Mouse (Mus musculus) gastrocnemius, adult 8-10 months (tissue): ENCODE data around the gene Tuba1a. TPM values are rescaled to one million over a fixed set of nuclear protein-coding genes. Genes with fewer than 3 reads are reported as not detected.
"Not testable (repeated sequence)": the region's sequence is repeated elsewhere in the genome, so short reads cannot be mapped to it uniquely, and the experiment has no call there.

ENCODE experiments used
- DNase-seq, 2 experiments: peaks; one replicate each; pipeline ENCODE4 v3.0.0; 2022; ENCODE audit warnings: low spot score in 2 of 2
- total RNA-seq, 4 experiments: library from RNA; stranded (reverse); gene quantifications; 2 replicates each; pipeline ENCODE4 v1.2.4; 2022

Tuba1a gene
- total RNA-seq, 4 experiments from 2014 or later = 12.6 to 24.0 (median 18.4) TPM

DNA sequence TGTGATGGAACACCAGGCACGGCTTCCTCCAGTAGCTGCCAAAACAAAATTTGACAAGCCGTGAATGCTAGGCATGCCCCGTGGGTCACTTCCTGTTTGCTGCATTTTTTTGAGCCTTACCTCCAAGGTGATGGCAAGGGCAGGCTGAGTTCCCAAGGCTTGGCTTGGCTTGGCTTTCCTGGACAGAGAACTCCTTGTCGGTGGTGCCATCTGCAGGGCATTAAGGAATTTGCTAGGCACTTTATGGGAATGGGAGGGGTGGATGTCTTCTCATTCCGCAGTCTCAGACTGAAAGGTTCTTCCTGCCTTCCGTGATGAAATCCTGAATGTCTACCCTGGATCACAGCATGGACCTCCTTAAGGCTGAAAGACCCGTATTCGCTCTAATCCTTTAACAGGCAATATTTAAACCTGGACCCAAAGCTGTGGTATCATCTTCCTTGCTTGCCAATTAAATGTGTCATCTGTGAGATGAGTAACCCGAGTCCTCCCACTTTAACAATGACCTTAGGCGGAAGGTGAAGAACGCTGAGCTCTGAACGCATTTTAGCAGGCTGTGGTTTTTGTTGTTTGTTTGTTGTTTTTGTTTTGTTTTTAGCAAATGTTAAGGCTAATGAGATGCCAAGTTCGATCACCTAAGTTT lies 24.8 kb downstream of the Tuba1a start:
- DNase-seq = peak; percentile 41 to 53

DNA sequence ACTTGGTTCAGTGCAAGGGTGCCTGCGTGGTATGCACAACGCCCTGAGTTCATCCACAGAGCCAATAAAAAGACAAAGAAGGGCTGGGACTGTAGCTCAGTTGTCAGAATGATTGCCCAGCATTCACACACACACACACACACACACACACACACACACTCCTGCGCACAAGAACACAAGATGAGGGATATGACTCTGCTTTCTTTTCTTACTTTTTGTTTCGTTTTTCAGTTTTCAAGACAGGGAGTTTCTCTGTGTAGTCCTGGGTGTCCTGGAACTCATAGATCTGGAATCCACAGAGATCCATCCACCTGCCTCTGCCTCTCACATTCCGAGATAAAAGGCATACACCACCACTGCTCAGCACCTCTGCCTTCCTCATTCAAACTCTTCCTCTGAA lies 25.9 kb downstream of the Tuba1a start:
- DNase-seq = no peak

DNA sequence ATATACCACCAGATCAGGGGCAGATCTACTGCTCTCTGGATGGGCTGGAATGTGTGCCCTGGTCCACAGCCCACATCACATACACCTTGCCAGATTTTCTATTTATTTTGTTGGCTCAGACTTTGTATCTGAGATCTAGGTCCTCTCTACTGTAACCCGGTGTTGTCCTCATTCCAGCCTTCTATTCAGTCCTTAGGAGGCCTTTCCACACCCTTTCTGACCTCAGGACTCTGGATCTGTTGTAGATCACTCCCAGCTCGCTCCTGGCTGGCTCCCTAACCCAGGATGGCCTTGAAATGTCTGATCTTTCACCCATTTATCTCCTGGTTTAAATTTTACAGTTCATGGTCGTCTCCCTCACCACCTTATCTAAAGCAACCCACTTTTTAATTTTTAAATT lies 28.8 kb downstream of the Tuba1a start:
- no peak for DNase-seq

DNA sequence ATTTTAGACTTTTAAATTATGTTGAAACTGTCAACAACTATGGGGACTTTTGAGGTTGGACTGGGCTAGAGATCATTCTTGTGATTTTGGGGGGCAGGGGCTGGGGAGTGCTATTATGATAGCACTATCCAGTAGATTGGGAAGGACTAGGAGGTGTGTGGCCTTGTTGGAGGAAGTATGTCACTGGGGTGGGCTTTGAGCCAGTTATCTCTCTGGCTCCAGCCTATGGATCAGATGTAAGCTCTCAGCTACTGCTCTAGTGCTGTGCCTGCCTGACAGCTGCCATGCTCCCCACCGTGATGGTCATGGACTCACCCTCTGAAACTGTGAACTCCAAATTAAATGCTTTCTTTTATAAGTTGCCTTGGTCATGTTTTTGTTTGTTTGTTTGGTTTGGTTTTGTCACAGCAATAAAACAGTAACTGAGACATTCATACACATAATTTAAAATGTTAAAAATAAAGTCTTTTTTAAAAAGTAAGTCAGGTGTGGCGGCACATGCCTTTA lies 30.4 kb downstream of the Tuba1a start:
- DNase-seq = no peak

DNA sequence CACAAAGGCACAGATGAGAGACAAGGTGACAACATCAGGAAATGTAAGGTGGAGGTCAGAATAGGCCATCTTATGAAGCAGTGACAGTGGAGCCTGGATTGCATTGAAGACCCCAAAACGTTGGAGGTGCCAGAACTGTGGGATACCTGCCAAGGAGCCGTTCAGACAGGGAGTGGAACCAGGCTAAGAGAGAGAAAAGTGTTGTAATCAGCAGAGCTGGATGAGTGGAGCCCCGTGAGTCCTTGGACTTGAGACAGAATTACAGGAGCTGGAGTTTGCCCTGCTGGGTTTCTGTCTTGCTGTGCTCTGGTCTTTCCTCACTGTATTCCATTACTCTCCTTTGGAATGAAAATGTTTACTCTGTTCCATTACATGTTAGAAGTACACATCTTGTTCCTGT lies 30.9 kb downstream of the Tuba1a start:
- DNase-seq = no peak

DNA sequence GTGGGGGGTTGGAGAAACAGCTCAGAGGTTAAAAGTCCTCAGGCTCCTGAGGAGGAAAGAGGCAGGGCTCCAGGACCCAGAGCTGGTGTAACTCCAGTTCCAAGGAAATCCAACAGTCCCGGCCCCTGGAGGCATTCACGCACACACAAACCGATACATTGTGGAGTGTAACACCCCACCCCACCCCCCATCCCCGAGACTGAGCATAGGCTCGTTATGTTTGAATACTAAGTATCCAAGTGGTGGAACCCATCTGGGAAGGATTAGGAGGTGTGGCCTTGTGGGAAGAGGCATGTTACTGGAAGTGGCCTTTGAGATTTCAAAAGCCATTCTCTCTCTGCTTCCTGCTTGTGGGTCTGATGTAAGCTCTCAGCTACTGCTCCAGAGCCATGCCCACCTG lies 32.0 kb downstream of the Tuba1a start:
- DNase-seq = no peak

DNA sequence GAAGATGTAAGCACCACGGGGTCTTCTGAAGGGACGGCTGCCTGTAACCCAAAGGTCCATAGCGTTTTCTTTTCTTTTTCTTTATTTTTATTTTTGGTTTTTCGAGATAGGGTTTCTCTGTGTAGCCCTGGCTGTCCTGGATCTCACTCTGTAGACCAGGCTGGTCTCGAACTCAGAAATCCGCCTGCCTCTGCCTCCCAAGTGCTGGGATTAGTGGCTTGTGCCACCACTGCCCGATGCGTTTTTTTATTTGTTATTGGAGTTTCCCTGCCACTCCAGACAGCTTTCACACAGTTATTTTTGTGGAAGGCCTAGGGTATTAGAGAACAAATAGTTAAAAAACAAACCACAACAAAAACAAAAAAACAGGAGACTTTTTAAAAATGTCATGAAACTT lies 35.0 kb downstream of the Tuba1a start:
- DNase-seq = not testable (repeated sequence)

DNA sequence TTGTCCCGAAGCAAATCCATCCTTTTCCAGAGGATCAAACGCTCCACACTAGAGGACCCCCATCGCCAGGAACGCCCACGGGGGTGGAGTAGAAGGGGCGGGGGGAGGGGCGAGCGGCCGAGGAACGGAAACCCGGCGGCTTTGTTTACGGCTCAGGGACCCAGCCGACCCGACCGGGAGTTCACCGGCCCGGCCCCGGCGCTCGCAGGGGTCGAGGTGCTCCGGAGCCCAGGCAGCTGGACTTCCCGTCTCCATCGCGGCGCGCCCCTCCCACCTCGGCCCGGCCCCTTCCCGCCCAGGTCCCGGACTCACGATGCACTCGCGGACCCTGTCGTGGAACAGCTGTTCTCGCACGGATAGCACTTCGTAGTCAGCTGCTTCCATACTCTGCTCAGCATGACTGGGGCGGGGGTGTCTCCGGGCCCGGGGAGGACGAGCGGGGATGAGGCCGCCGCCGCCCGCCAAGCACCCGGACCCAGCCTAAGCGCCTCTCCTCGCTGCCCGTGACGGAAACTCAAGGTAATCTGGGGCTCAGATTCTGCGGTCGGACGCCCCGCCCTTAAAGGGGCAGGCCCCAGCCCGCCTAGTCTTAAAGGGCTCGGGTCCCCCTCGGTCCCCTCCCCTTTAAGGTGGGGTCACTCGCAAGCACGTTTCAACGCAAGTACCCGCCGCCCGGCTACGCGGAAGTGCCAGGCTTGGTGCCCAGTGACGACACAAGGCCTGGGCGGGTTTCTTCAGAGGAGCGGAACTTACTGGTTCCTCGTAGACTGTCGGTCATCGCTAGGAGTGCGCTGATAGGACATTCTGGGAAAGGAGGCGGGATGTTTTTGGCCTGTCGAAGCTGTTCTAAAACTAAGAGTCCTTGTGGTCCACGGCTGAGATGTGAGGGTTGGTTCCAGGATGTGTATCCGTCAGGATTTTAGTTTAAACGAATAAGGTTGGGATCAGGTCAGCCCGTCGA lies 35.7 kb downstream of the Tuba1a start, which contains the start of gene Lmbr1l:
Gene Lmbr1l (minus strand): TSS at position 694 of the 961 bp plus-strand sequence.
- DNase-seq = peak; percentile 98 to 99

DNA sequence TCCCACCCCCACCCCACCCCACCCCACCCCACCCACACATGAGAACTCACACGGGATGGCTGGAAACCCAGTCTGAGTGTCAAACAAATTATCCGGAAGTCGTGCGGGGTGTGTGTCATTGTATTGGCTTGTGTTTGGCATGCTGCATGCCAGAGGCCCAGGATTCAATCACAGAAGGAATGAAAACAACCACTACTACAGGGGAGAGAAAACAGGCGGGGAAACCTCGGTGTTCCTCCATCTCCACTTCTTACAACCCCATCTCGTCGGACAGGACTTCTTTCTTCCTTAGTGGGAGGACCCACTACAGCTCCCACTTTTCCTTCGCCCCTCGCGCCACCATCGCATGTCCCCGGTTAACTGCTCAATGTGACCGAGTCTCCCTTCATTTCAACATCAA lies 36.4 kb downstream of the Tuba1a start:
- no peak for DNase-seq

DNA sequence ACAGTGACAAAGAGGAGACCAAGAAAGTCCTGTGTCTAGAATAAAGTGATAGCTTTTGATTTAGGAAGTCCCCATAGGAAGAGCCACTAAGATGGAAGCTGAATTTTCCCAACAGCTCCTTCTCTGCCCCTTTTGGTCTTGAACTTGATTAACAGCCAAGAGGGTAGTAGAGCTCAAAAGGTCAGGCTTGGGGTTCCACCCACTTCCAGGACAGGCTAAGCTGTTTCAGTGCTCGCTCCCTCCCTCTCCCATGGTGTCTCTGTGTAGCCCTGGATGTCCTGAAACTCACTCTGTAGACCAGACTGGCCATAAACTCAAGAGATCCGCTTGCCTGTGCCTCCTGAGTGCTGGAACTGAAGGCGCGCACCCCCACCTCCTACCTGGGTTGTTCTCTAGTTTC lies 37.5 kb downstream of the Tuba1a start:
- no peak for DNase-seq

DNA sequence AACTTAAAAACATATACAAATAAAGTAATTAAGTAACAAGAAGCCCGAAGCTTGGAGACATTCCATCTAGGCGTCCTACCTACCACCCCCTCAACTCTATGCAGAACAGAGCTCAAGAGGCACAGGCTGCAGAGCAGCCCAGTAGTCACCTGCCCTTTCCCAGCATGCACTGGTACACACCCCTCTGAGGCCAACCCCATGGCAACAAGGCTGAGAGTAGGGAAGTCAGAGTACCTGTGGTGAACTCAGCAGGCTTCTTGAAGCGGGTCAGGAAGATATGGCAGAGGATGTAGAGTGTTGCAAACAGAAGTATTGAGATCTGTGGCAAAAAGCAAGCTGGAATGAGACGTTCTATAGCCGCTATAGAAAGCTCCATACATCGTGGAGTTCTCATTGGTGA lies 38.6 kb downstream of the Tuba1a start:
- no peak for DNase-seq

DNA sequence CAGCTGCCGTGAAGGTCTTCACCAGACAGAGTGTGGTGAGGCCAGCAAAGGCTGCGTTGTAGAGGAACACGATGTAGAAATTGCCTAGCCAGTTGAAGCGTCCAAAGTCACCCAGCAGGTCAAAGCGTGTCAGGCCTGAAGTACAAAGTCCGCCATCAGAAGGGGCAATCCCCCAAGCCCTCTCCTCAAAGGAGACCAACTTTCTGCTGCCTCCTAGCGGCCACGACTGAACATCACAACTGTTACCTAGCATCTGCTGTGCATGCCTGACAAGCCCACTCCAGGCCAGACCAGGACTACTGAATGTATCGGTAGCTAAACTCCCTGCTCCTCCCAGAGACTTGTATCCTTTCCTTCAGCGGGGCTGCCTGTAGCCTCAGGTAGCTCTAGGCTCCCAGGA lies 48.8 kb downstream of the Tuba1a start:
- no peak for DNase-seq

DNA sequence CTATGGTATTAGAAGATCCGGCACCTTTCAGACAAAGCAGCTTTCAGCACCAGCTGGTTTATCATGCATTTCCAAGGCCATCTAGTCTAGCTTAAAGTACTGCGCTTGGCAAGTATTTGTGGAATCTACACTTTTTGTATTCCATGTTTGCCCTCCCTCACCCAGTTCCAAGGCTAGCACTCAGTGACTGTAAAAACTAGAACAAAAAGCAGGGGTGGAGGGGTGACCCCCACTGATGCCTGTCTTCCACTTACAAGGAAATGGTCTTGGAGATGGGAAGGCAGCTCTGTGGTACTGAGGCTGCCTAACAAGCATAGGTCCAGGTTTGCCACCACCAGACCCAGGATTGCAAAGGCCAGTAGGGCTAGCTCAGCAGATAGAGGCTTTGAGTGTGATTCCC lies 50.9 kb downstream of the Tuba1a start:
- DNase-seq = no peak

DNA sequence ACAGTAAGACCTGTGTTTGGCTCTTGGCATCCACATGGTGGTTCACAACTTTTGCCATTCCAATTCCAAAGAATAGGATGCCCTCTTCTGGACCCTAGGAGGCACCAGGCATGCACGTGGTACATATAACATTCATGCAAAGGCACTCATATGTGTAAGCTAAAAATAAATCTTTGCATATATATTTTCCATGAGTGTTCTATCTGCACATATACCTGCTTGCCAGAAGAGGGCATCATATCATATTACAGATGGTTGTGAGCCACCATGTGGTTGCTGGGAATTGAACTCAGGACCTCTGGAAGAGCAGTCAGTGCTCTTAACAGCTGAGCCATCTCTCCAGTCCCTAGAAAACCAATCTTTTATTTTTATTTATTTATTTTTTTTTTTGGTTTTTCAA lies 52.0 kb downstream of the Tuba1a start:
- no peak for DNase-seq

Other genes starting within 250 kb of the Tuba1a start
- not detected for gene Ccdc65, start 245.5 kb downstream of the Tuba1a start, total RNA-seq
- under 1 TPM in 3 of 4 experiments, not detected in 1; 0.43 to 0.92 (median 0.72) TPM for gene Fkbp11, start 225.5 kb downstream of the Tuba1a start, total RNA-seq
- 1 to 10 TPM; 6.9 to 8.9 (median 8.1) TPM for gene Arf3, start 190.5 kb downstream of the Tuba1a start, total RNA-seq
- 1 to 10 TPM in 1 of 4 experiments, under 1 TPM in 3; 0.48 to 1.1 (median 0.85) TPM for gene Wnt10b, start 175.6 kb downstream of the Tuba1a start, total RNA-seq
- not detected for gene Wnt1, start 163.8 kb downstream of the Tuba1a start, total RNA-seq
- gene Ddn, start 144.2 kb downstream of the Tuba1a start, total RNA-seq = under 1 TPM; 0.12 to 0.67 (median 0.43) TPM
- gene Prkag1, start 122.2 kb downstream of the Tuba1a start, total RNA-seq = 10 to 100 TPM; 43.8 to 55.0 (median 46.9) TPM
- 10 to 100 TPM; 52.6 to 67.2 (median 59.1) TPM for gene Kmt2d, start 82.5 kb downstream of the Tuba1a start, total RNA-seq
- gene Rhebl1, start 59.2 kb downstream of the Tuba1a start, total RNA-seq = 1 to 10 TPM; 1.4 to 2.9 (median 2.0) TPM
- 1 to 10 TPM in 1 of 4 experiments, under 1 TPM in 3; 0.19 to 1.0 (median 0.49) TPM for gene Dhh, start 55.2 kb downstream of the Tuba1a start, total RNA-seq
- gene Lmbr1l, start 35.5 kb downstream of the Tuba1a start, total RNA-seq = 1 to 10 TPM; 3.7 to 5.0 (median 4.2) TPM
- gene Tuba1b, start 19.1 kb downstream of the Tuba1a start, total RNA-seq = 10 to 100 TPM; 12.6 to 24.6 (median 20.3) TPM
- gene Gm49450, start 152 bp downstream of the Tuba1a start, total RNA-seq = not detected
- 1 to 10 TPM; 5.7 to 7.8 (median 6.8) TPM for gene Tuba1c, start 76.2 kb upstream of the Tuba1a start, total RNA-seq
- gene Prph, start 101.5 kb upstream of the Tuba1a start, total RNA-seq = under 1 TPM in 3 of 4 experiments, not detected in 1; 0.31 to 0.58 (median 0.35) TPM
- gene Troap, start 120.9 kb upstream of the Tuba1a start, total RNA-seq = not detected
- gene C1ql4, start 134.1 kb upstream of the Tuba1a start, total RNA-seq = not detected
- under 1 TPM in 1 of 4 experiments, not detected in 3; 0.24 TPM for gene Dnajc22, start 139.5 kb upstream of the Tuba1a start, total RNA-seq
- gene Spats2, start 172.2 kb upstream of the Tuba1a start, total RNA-seq = 1 to 10 TPM; 3.0 to 5.4 (median 4.1) TPM